Mouse (Mus musculus) kidney, postnatal 36 days (tissue): ENCODE data around the gene Ivd.

ENCODE experiments used
- DNase-seq, 2 experiments: peaks; one replicate each; pipeline ENCODE4 v3.0.0; 2021 to 2022; ENCODE audit warnings: mixed read lengths in 2 of 2

Gene Ivd

GRCm38 (mm10) chr2:118861454-118862339 lies at the start of gene Ivd:
TSS of gene Ivd (plus strand) at chr2:118861954.
- peak; percentile 95 to 98 for DNase-seq

GRCm38 (mm10) chr2:118812724-118813123 lies 49.0 kb upstream of the Ivd start:
- no peak for DNase-seq

- peak; percentile 93 to 96 for DNase-seq
Observed at GRCm38 (mm10) chr2:118813981-118814836, 47.5 kb upstream of the Ivd start, which contains the start of gene Knstrn. TSS of gene Knstrn (plus strand) at chr2:118814003.

GRCm38 (mm10) chr2:118822800-118823199 lies 39.0 kb upstream of the Ivd start:
- no peak for DNase-seq

- DNase-seq: no peak
Observed at GRCm38 (mm10) chr2:118824396-118824795, 37.4 kb upstream of the Ivd start.

GRCm38 (mm10) chr2:118829096-118829495 lies 32.7 kb upstream of the Ivd start:
- DNase-seq: no peak

GRCm38 (mm10) chr2:118834061-118834460 lies 27.7 kb upstream of the Ivd start:
- no peak for DNase-seq

GRCm38 (mm10) chr2:118835115-118835514 lies 26.6 kb upstream of the Ivd start:
- no peak for DNase-seq

GRCm38 (mm10) chr2:118838330-118838729 lies 23.4 kb upstream of the Ivd start:
- no peak for DNase-seq

GRCm38 (mm10) chr2:118841186-118841585 lies 20.6 kb upstream of the Ivd start:
- no peak for DNase-seq

GRCm38 (mm10) chr2:118841774-118842173 lies 20.0 kb upstream of the Ivd start:
- DNase-seq: no peak

GRCm38 (mm10) chr2:118844427-118844826 lies 17.3 kb upstream of the Ivd start:
- peak; percentile 61 to 77 for DNase-seq

GRCm38 (mm10) chr2:118846246-118846645 lies 15.5 kb upstream of the Ivd start:
- DNase-seq: peak; percentile 74 to 81

GRCm38 (mm10) chr2:118851756-118852155 lies 10.0 kb upstream of the Ivd start:
- DNase-seq: no peak

- DNase-seq: no peak
Observed at GRCm38 (mm10) chr2:118862340-118862675, 554 bp downstream of the Ivd start.

GRCm38 (mm10) chr2:118870601-118871000 lies 8.8 kb downstream of the Ivd start:
- DNase-seq: no peak

- DNase-seq: no peak
Observed at GRCm38 (mm10) chr2:118871032-118871431, 9.3 kb downstream of the Ivd start.

- no peak for DNase-seq
Observed at GRCm38 (mm10) chr2:118873018-118873417, 11.3 kb downstream of the Ivd start.

GRCm38 (mm10) chr2:118873890-118874430 lies 12.2 kb downstream of the Ivd start:
- no peak for DNase-seq

GRCm38 (mm10) chr2:118875316-118875715 lies 13.6 kb downstream of the Ivd start:
- no peak for DNase-seq

- no peak for DNase-seq
Observed at GRCm38 (mm10) chr2:118876453-118876852, 14.7 kb downstream of the Ivd start.

GRCm38 (mm10) chr2:118881019-118881418 lies 19.3 kb downstream of the Ivd start:
- peak; percentile 65 to 75 for DNase-seq

- DNase-seq: no peak
Observed at GRCm38 (mm10) chr2:118881956-118882355, 20.2 kb downstream of the Ivd start.
